Mouse (Mus musculus): Measurements from ENCODE around the gene Hnf4a. TPM values are rescaled to one million over a fixed set of nuclear protein-coding genes. Genes with fewer than 3 reads are reported as not detected.

Hnf4a gene
- polyA plus RNA-seq, 1 experiment from 2014 or later: not detected

GRCm38 (mm10) chr2:163608008-163608407, 101.4 kb downstream of the Hnf4a start:
- H3K9me3 ChIP-seq (ENCODE audit: control insufficient read depth, low read length): no peaks in the 10 kb centered on the region
- H3K27me3 ChIP-seq (ENCODE audit: control insufficient read depth, insufficient read depth, low read length): no peaks in the 10 kb centered on the region
- WGBS: 89% methylated on average over 7 of the region's 7 CpGs
- H3K36me3 ChIP-seq (ENCODE audit: control insufficient read depth, insufficient read depth, low read length): no peaks in the 10 kb centered on the region; the same call in 1 of the 2 replicates
- no peak overlapping the region for H3K4me3 ChIP-seq (ENCODE audit: low read depth, low read length)
- H3K4me2 ChIP-seq (ENCODE audit: low read depth, severe bottlenecking): no peak overlapping the region
- DNase-seq (ENCODE audit: low spot score) (no peak), ATAC-seq (ENCODE audit: insufficient number of reproducible peaks, low FRiP score, low TSS enrichment, low read depth) (no peak)
- no peaks in the 10 kb centered on the region for H3K4me1 ChIP-seq (ENCODE audit: control insufficient read depth, insufficient read depth, low read length)
- H3K9ac ChIP-seq (ENCODE audit: low read length): no peak overlapping the region
- no peak overlapping the region for H3K27ac ChIP-seq (replicated peaks; ENCODE audit: low read depth, low read length)

GRCm38 (mm10) chr2:163609281-163609975, 102.8 kb downstream of the Hnf4a start:
- Histone ChIP-seq H3K4me3 (ENCODE audit: low read depth, low read length) (no peak overlapping the region), H3K27me3 (ENCODE audit: control insufficient read depth, insufficient read depth, low read length) (no peaks in the 10 kb centered on the region), H3K9me3 (ENCODE audit: control insufficient read depth, low read length) (no peaks in the 10 kb centered on the region), H3K9ac (ENCODE audit: low read length) (no peak overlapping the region), H3K27ac (replicated peaks; ENCODE audit: low read depth, low read length) (no peak overlapping the region), H3K4me1 (ENCODE audit: control insufficient read depth, insufficient read depth, low read length) (no peaks in the 10 kb centered on the region), H3K36me3 (ENCODE audit: control insufficient read depth, insufficient read depth, low read length) (peaks cover 5% of the 10 kb centered on the region), H3K4me2 (ENCODE audit: low read depth, severe bottlenecking) (no peak overlapping the region)
- ATAC-seq (ENCODE audit: insufficient number of reproducible peaks, low FRiP score, low TSS enrichment, low read depth): no peak
- DNase-seq (ENCODE audit: low spot score): no peak
- 85% methylated on average over 12 of the region's 12 CpGs for WGBS

DNA sequence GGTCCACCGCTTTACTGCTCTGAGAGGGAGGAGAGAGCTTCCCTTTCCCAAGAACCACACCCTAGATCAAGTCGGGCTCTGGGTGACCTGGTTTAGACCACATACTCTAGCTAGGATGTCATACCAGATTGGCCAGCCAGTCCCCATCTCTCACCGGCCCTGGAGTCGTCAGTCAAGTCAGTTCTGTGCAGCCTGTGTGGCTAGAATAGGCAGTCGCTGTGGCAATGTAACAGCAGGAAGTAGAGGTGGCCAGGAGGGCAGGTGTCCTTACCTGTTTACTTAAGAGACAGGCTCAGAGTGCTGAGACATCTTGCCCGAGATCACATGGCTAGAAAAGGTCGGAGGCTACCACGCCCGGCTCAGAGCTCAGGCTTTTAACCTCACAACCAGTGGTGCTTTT, 104.6 kb downstream of the Hnf4a start:
- H3K4me1 ChIP-seq (ENCODE audit: control insufficient read depth, insufficient read depth, low read length): no peaks in the 10 kb centered on the region
- no peak overlapping the region for H3K4me2 ChIP-seq (ENCODE audit: low read depth, severe bottlenecking)
- no peak overlapping the region for H3K9ac ChIP-seq (ENCODE audit: low read length)
- H3K4me3 ChIP-seq (ENCODE audit: low read depth, low read length): no peak overlapping the region
- peaks cover 11% of the 10 kb centered on the region for H3K36me3 ChIP-seq (ENCODE audit: control insufficient read depth, insufficient read depth, low read length)
- H3K27me3 ChIP-seq (ENCODE audit: control insufficient read depth, insufficient read depth, low read length): no peaks in the 10 kb centered on the region
- ATAC-seq (ENCODE audit: insufficient number of reproducible peaks, low FRiP score, low TSS enrichment, low read depth) (no peak), DNase-seq (ENCODE audit: low spot score) (no peak)
- no peaks in the 10 kb centered on the region for H3K9me3 ChIP-seq (ENCODE audit: control insufficient read depth, low read length)
- 62% methylated on average over 9 of the region's 9 CpGs for WGBS
- H3K27ac ChIP-seq (replicated peaks; ENCODE audit: low read depth, low read length): no peak overlapping the region

GRCm38 (mm10) chr2:163613206-163613605, 106.6 kb downstream of the Hnf4a start:
- no peak for DNase-seq (ENCODE audit: low spot score)
- Histone ChIP-seq H3K36me3 (ENCODE audit: control insufficient read depth, insufficient read depth, low read length) (peaks cover 11% of the 10 kb centered on the region), H3K9me3 (ENCODE audit: control insufficient read depth, low read length) (no peaks in the 10 kb centered on the region), H3K4me1 (ENCODE audit: control insufficient read depth, insufficient read depth, low read length) (no peaks in the 10 kb centered on the region), H3K27ac (replicated peaks; ENCODE audit: low read depth, low read length) (no peak overlapping the region), H3K27me3 (ENCODE audit: control insufficient read depth, insufficient read depth, low read length) (no peaks in the 10 kb centered on the region), H3K4me3 (ENCODE audit: low read depth, low read length) (no peak overlapping the region), H3K4me2 (ENCODE audit: low read depth, severe bottlenecking) (no peak overlapping the region), H3K9ac (ENCODE audit: low read length) (no peak overlapping the region)
- 92% methylated on average over 5 of the region's 5 CpGs for WGBS
- no peak for ATAC-seq (ENCODE audit: insufficient number of reproducible peaks, low FRiP score, low TSS enrichment, low read depth)

DNA sequence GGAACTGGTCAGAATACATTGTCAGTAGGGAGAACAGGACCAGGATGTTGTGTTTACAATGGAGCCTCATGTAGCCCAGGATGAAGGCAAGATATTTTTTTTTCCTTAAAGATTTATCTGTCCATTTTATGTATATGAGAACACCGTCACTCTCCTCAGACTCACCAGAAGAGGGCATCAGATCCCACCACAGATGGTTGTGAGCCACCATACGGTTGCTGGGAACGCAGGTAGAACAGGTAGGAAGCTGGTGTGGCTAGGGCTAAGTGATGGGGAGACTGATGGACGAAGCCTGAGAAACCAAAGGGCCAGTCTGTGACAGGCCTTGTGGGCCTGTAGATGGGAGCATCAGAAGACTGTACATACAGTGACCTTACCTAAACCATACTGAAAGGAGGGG, 107.4 kb downstream of the Hnf4a start:
- no peak overlapping the region for H3K9ac ChIP-seq (ENCODE audit: low read length)
- no peak for ATAC-seq (ENCODE audit: insufficient number of reproducible peaks, low FRiP score, low TSS enrichment, low read depth)
- DNase-seq (ENCODE audit: low spot score): no peak
- H3K4me2 ChIP-seq (ENCODE audit: low read depth, severe bottlenecking): no peak overlapping the region
- H3K4me3 ChIP-seq (ENCODE audit: low read depth, low read length): no peak overlapping the region
- peaks cover 11% of the 10 kb centered on the region for H3K36me3 ChIP-seq (ENCODE audit: control insufficient read depth, insufficient read depth, low read length)
- H3K27me3 ChIP-seq (ENCODE audit: control insufficient read depth, insufficient read depth, low read length): no peaks in the 10 kb centered on the region
- H3K9me3 ChIP-seq (ENCODE audit: control insufficient read depth, low read length): no peaks in the 10 kb centered on the region
- WGBS: 92% methylated on average over 4 of the region's 4 CpGs
- no peaks in the 10 kb centered on the region for H3K4me1 ChIP-seq (ENCODE audit: control insufficient read depth, insufficient read depth, low read length)
- H3K27ac ChIP-seq (replicated peaks; ENCODE audit: low read depth, low read length): no peak overlapping the region

- Histone ChIP-seq H3K9ac (ENCODE audit: low read length) (no peak overlapping the region), H3K36me3 (ENCODE audit: control insufficient read depth, insufficient read depth, low read length) (peaks cover 11% of the 10 kb centered on the region), H3K9me3 (ENCODE audit: control insufficient read depth, low read length) (no peaks in the 10 kb centered on the region), H3K27me3 (ENCODE audit: control insufficient read depth, insufficient read depth, low read length) (no peaks in the 10 kb centered on the region), H3K4me2 (ENCODE audit: low read depth, severe bottlenecking) (no peak overlapping the region), H3K27ac (replicated peaks; ENCODE audit: low read depth, low read length) (no peak overlapping the region), H3K4me3 (ENCODE audit: low read depth, low read length) (no peak overlapping the region), H3K4me1 (ENCODE audit: control insufficient read depth, insufficient read depth, low read length) (no peaks in the 10 kb centered on the region)
- WGBS: 94% methylated on average over 9 of the region's 9 CpGs
- ATAC-seq (ENCODE audit: insufficient number of reproducible peaks, low FRiP score, low TSS enrichment, low read depth) (no peak), DNase-seq (ENCODE audit: low spot score) (no peak)
Measured at GRCm38 (mm10) chr2:163615401-163615800, 108.8 kb downstream of the Hnf4a start.

DNA sequence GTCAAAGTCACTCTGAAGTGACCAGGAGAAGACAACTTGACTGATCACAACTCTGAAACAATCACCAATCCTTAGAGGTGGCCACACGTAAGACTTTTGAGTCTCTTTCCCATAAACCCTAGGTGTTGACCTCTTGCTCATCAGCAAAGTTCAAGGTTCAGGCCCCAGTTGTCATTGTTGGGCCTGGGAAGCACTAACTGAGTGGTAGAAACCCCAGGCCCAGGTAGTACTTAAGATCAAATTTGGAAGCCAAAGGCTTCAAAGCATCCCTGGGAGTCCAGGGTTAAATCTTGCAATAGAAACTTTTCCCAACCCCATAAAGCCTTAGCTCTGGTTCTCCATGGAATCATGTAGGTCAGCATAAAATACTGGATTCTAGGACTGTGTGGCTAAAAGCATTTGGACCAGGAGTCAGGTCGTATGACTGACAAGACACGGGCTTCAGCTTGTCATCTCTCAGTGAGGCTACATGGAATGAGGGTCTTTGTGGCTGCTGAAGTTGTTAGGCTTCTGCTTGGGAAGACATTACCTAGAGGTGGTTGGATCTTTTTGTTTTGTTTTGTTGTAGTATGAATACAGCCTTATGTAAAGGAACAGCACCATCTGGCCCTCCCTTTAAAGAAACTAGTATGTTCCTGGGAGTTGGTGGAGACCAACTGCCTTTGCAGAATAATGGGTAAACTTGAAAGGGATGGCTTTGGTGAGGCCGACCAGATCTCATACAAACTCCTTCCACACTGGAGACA, 109.5 kb downstream of the Hnf4a start:
- H3K27ac ChIP-seq (replicated peaks; ENCODE audit: low read depth, low read length): no peak overlapping the region
- WGBS: 89% methylated on average over 4 of the region's 4 CpGs
- no peak overlapping the region for H3K4me2 ChIP-seq (ENCODE audit: low read depth, severe bottlenecking)
- H3K9me3 ChIP-seq (ENCODE audit: control insufficient read depth, low read length): no peaks in the 10 kb centered on the region
- no peaks in the 10 kb centered on the region for H3K4me1 ChIP-seq (ENCODE audit: control insufficient read depth, insufficient read depth, low read length)
- H3K4me3 ChIP-seq (ENCODE audit: low read depth, low read length): no peak overlapping the region
- DNase-seq (ENCODE audit: low spot score) (no peak), ATAC-seq (ENCODE audit: insufficient number of reproducible peaks, low FRiP score, low TSS enrichment, low read depth) (no peak)
- H3K9ac ChIP-seq (ENCODE audit: low read length): no peak overlapping the region
- peaks cover 13% of the 10 kb centered on the region for H3K36me3 ChIP-seq (ENCODE audit: control insufficient read depth, insufficient read depth, low read length)
- H3K27me3 ChIP-seq (ENCODE audit: control insufficient read depth, insufficient read depth, low read length): no peaks in the 10 kb centered on the region

GRCm38 (mm10) chr2:163616652-163617227, 110.1 kb downstream of the Hnf4a start:
- Histone ChIP-seq H3K4me2 (ENCODE audit: low read depth, severe bottlenecking) (no peak overlapping the region), H3K9ac (ENCODE audit: low read length) (no peak overlapping the region), H3K9me3 (ENCODE audit: control insufficient read depth, low read length) (no peaks in the 10 kb centered on the region), H3K4me1 (ENCODE audit: control insufficient read depth, insufficient read depth, low read length) (no peaks in the 10 kb centered on the region), H3K27me3 (ENCODE audit: control insufficient read depth, insufficient read depth, low read length) (no peaks in the 10 kb centered on the region), H3K27ac (replicated peaks; ENCODE audit: low read depth, low read length) (no peak overlapping the region), H3K36me3 (ENCODE audit: control insufficient read depth, insufficient read depth, low read length) (peaks cover 13% of the 10 kb centered on the region), H3K4me3 (ENCODE audit: low read depth, low read length) (no peak overlapping the region)
- DNase-seq (ENCODE audit: low spot score) (no peak), ATAC-seq (ENCODE audit: insufficient number of reproducible peaks, low FRiP score, low TSS enrichment, low read depth) (no peak)
- 89% methylated on average over 3 of the region's 3 CpGs for WGBS

Data from limb, embryonic 11.5 days (tissue).